Mouse (Mus musculus): ENCODE measurements around the gene Il21r.
A peak's percentile ranks its signal among the peaks of the same experiment; 100 is the strongest.

Gene Il21r

GRCm38 (mm10) chr7:125575738-125576540 lies 27.3 kb upstream of the Il21r start:
- DNase-seq: no peak

- peak; percentile 75 for DNase-seq
These were observed 26.2 kb upstream of the Il21r start for GRCm38 (mm10) chr7:125576982-125577381.

GRCm38 (mm10) chr7:125577486-125578088 lies 25.6 kb upstream of the Il21r start:
- no peak for DNase-seq

GRCm38 (mm10) chr7:125578106-125578505 lies 25.1 kb upstream of the Il21r start:
- no peak for DNase-seq

GRCm38 (mm10) chr7:125579545-125580219 lies 23.5 kb upstream of the Il21r start:
- no peak for DNase-seq

GRCm38 (mm10) chr7:125580220-125580549 lies 23.0 kb upstream of the Il21r start:
- no peak for DNase-seq

- no peak for DNase-seq
These were observed 22.5 kb upstream of the Il21r start for GRCm38 (mm10) chr7:125580625-125581316.

- peak; percentile 73 for DNase-seq
These were observed 21.9 kb upstream of the Il21r start for GRCm38 (mm10) chr7:125581317-125581672.

- DNase-seq: no peak
These were observed 19.8 kb upstream of the Il21r start for GRCm38 (mm10) chr7:125583325-125584004.

GRCm38 (mm10) chr7:125584005-125584369 lies 19.2 kb upstream of the Il21r start:
- DNase-seq: no peak

GRCm38 (mm10) chr7:125586355-125586754 lies 16.9 kb upstream of the Il21r start:
- DNase-seq: no peak

- DNase-seq: no peak
These were observed 14.5 kb upstream of the Il21r start for GRCm38 (mm10) chr7:125588721-125589120.

GRCm38 (mm10) chr7:125589896-125590295 lies 13.3 kb upstream of the Il21r start:
- DNase-seq: no peak

GRCm38 (mm10) chr7:125593831-125594230 lies 9.4 kb upstream of the Il21r start:
- DNase-seq: no peak

- no peak for DNase-seq
These were observed 6.8 kb upstream of the Il21r start for GRCm38 (mm10) chr7:125596406-125596805.

- no peak for DNase-seq
These were observed 6.1 kb upstream of the Il21r start for GRCm38 (mm10) chr7:125597083-125597482.

GRCm38 (mm10) chr7:125597516-125598347 lies 5.5 kb upstream of the Il21r start:
- DNase-seq: no peak

GRCm38 (mm10) chr7:125599373-125599973 lies 3.8 kb upstream of the Il21r start:
- DNase-seq: no peak

GRCm38 (mm10) chr7:125600136-125600535 lies 3.1 kb upstream of the Il21r start:
- DNase-seq: no peak

- DNase-seq: no peak
These were observed 2.5 kb upstream of the Il21r start for GRCm38 (mm10) chr7:125600612-125601279.

GRCm38 (mm10) chr7:125601280-125601670 lies 2.0 kb upstream of the Il21r start:
- DNase-seq: no peak
